Mouse (Mus musculus) stomach, embryonic 14.5 days (tissue): ENCODE measurements at regions not wholly inside any gene's neighbourhood (a gene's known extent, or its start where the extent isn't known, plus 50 kb on each side); places are given as distances from the start of the nearest gene placed in this dataset.

Source experiments
- ATAC-seq: fragments of 200-750 bp; cut with Nextera tagmentation; 2 replicates; pipeline ENCODE4 v1.8.0; 2017; ENCODE audit warnings: low read depth, moderate TSS enrichment; ENCODE audit not compliant: insufficient number of reproducible peaks, insufficient read depth, low FRiP score
- H3K27ac ChIP-seq: fragments of 300-500 bp; sonication (generic); 2 replicates; pipeline ENCODE4 v1.5.1; 2014; ENCODE audit warnings: mild to moderate bottlenecking, low read length, moderate library complexity, mixed read lengths
- H3K27me3 ChIP-seq: fragments of 300-500 bp; sonication (generic); 2 replicates; pipeline ENCODE4 v1.6.1; 2014; ENCODE audit warnings: low read length, control low read depth, mixed read lengths; ENCODE audit not compliant: control insufficient read depth, insufficient read depth
- H3K36me3 ChIP-seq: fragments of 300-500 bp; sonication (generic); 2 replicates; pipeline ENCODE4 v1.6.1; 2014; ENCODE audit warnings: mild to moderate bottlenecking, control low read depth, low read length, moderate library complexity, mixed read lengths; ENCODE audit not compliant: control insufficient read depth, insufficient read depth
- H3K4me1 ChIP-seq: fragments of 300-500 bp; sonication (generic); 2 replicates; pipeline ENCODE4 v1.6.1; 2014; ENCODE audit warnings: low read length, control low read depth, mixed read lengths; ENCODE audit not compliant: control insufficient read depth, insufficient read depth
- H3K4me2 ChIP-seq: fragments of 300-500 bp; sonication (generic); replicated peaks from 2 replicates; pipeline ENCODE4 v1.6.1; 2014; ENCODE audit warnings: low read depth, low read length, control low read depth
- H3K4me3 ChIP-seq: fragments of 300-500 bp; sonication (generic); 2 replicates; pipeline ENCODE4 v1.5.1; 2014; ENCODE audit warnings: low read depth, low read length, control low read depth
- H3K9ac ChIP-seq: fragments of 300-500 bp; sonication (generic); replicated peaks from 2 replicates; pipeline ENCODE4 v1.6.1; 2014; ENCODE audit warnings: low read depth, mild to moderate bottlenecking, control low read depth, low read length, moderate library complexity, mixed read lengths
- H3K9me3 ChIP-seq: fragments of 300-500 bp; sonication (generic); 2 replicates; pipeline ENCODE4 v1.6.1; 2016; ENCODE audit warnings: low read depth, low read length, control low read depth; ENCODE audit not compliant: control insufficient read depth
- WGBS: fragments of 180-500 bp; shearing (Covaris S2); extraction: QIAGEN DNeasy Blood & Tissue Kit; methylation state at CpG from one replicate; pipeline ENCODE4 v1.1.7; 2014; 5-methylcytosine and 5-hydroxymethylcytosine counted together

DNA sequence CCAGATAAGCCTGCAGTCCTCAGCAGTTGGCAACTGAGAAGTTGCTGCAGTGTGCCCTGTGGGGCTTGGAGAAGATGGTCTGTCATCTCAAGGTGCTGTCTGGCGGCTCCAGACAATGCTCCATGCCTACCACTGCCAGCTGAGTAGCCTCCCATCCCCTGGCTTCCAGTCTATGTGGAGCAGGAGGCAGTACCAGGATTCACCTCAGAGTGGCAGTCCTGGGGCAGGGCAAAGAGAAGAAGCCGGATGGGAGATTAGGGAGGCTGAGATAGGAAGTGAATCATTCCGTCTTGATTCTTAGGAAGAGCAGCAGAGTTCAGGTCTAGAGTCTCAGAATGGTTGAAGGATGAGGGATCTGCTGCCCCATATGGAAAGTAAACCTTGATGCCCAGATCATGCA, 198.1 kb upstream of the H2al1a start:
- Histone ChIP-seq H3K9ac (no peak overlapping the region), H3K4me3 (no peak overlapping the region), H3K36me3 (no peaks in the 10 kb centered on the region), H3K27me3 (no peaks in the 10 kb centered on the region), H3K27ac (no peak overlapping the region), H3K4me2 (no peak overlapping the region), H3K4me1 (no peaks in the 10 kb centered on the region), H3K9me3 (no peaks in the 10 kb centered on the region)
- WGBS: 49% methylated on average over 3 of the region's 3 CpGs
- no peak for ATAC-seq

DNA sequence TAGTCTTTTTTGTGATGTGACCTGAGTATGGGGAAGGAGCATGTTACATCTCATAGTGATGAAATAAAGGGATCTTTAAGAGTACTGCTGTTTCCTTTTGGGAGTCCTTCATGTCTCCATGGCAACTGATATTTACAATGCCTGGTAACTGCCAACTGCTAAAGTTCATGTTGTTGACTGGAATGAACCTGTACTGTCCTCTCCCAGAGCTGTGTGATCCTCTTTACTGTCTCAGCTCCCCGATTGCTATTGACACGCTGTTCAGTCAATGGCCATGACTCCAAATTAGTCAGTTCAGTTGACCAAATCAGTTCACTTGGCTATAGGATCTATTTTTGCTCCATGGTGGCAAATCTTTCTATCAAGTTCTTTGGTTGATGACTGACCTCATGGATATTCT, 167.8 kb upstream of the H2al1a start:
- H3K27ac ChIP-seq: no peak overlapping the region
- no peaks in the 10 kb centered on the region for H3K36me3 ChIP-seq
- no peaks in the 10 kb centered on the region for H3K9me3 ChIP-seq
- no peak for ATAC-seq
- no peak overlapping the region for H3K4me3 ChIP-seq
- no peaks in the 10 kb centered on the region for H3K4me1 ChIP-seq
- no peak overlapping the region for H3K4me2 ChIP-seq
- WGBS: 88% methylated on average over 2 of the region's 2 CpGs
- H3K9ac ChIP-seq: no peak overlapping the region
- no peaks in the 10 kb centered on the region for H3K27me3 ChIP-seq

DNA sequence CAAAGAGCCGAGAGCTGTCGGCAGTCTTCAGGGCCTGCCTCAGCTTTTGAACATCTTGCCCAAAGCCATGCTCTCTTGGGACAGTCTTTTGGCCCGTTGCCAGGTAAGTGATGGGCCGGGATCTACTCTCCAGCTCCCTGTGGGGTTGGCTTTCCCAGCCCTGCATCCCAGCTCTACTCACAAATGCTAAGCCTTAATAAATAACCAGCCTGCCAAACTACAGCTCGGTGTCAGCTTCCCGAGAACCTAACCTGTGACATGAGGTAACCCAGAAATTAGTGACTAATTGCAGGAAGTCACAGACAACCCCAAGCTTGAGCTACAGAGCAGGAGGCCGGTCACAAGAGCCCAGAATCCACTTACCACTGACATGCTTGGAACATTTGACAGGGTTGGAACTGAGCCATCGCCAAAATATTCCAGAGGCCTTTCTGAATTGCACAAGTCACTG, 159.1 kb upstream of the H2al1a start:
- no peaks in the 10 kb centered on the region for H3K4me1 ChIP-seq
- no peaks in the 10 kb centered on the region for H3K9me3 ChIP-seq
- 41% methylated on average over 8 of the region's 8 CpGs for WGBS
- H3K4me3 ChIP-seq: no peak overlapping the region
- H3K27ac ChIP-seq: no peak overlapping the region
- ATAC-seq: no peak
- H3K4me2 ChIP-seq: no peak overlapping the region
- no peaks in the 10 kb centered on the region for H3K27me3 ChIP-seq
- no peak overlapping the region for H3K9ac ChIP-seq
- H3K36me3 ChIP-seq: no peaks in the 10 kb centered on the region

DNA sequence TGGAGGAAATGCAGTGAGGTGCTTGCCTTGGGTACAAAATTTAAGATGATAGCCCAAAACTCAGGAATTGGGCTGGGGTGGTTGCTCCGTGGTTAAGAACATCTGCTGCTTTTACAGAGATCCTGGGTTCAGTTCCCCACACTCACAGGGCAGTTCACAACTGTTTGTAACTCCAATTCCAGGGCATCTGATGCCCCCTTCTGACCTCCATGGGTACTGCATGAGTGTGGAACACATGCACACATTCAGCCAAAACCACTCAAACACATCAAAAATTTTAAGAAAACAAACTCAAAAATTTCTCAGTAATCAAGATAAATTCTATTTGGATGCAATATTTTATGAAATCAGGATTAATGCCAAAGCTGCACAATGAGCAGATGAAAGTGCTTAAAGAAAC, 157.8 kb upstream of the H2al1a start:
- no peaks in the 10 kb centered on the region for H3K9me3 ChIP-seq
- H3K4me3 ChIP-seq: no peak overlapping the region
- no peak overlapping the region for H3K9ac ChIP-seq
- no peaks in the 10 kb centered on the region for H3K27me3 ChIP-seq
- no peaks in the 10 kb centered on the region for H3K36me3 ChIP-seq
- no peak overlapping the region for H3K27ac ChIP-seq
- 82% methylated on average over 1 of the region's 1 CpGs for WGBS
- H3K4me1 ChIP-seq: no peaks in the 10 kb centered on the region
- no peak overlapping the region for H3K4me2 ChIP-seq
- no peak for ATAC-seq

DNA sequence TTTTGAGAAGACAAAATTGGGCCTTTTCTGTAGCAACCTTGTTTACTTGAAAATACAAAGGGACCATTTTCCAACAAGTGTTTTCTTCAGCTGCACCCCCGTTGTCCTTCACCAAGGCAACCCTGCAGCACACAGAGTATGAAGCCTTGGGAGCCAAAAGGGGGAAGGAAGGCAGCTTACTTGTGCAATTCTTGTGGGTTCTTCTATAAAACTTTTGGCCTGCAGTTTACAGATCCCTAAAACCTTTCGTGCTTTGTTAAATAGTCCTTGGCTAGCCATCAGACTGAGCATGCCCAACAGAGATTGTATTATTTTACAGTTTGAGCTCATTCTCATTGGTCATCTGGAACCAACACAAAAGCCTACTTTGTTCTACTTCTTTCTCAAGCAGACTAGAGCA, 140.6 kb upstream of the H2al1a start:
- Histone ChIP-seq H3K27ac (no peak overlapping the region), H3K4me1 (no peaks in the 10 kb centered on the region), H3K36me3 (no peaks in the 10 kb centered on the region), H3K27me3 (no peaks in the 10 kb centered on the region), H3K9ac (no peak overlapping the region), H3K4me2 (no peak overlapping the region), H3K4me3 (no peak overlapping the region), H3K9me3 (no peaks in the 10 kb centered on the region)
- ATAC-seq: no peak
- WGBS: 82% methylated on average over 2 of the region's 2 CpGs

DNA sequence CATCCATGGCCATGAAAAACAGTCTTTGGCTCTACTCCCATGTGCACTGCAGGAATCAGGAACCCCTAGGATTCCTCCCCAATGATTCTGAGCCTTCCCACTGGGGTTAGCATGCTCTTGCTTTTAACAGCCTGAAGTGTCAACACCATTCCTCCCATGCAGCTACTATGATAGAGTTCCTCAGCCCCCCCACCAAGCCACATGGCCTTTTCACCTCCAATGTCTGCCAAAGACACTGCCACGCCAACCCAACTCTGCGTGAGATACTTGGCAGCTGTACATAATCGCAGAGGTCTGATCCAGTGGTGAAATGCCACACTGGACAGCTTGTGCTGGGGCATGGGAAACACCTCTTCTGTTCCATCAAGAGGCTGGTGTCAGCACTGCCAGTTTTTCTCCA, 128.6 kb upstream of the H2al1a start:
- H3K9me3 ChIP-seq: no peaks in the 10 kb centered on the region
- H3K36me3 ChIP-seq: no peaks in the 10 kb centered on the region
- no peak for ATAC-seq
- no peak overlapping the region for H3K4me3 ChIP-seq
- 86% methylated on average over 3 of the region's 3 CpGs for WGBS
- H3K27ac ChIP-seq: no peak overlapping the region
- H3K27me3 ChIP-seq: no peaks in the 10 kb centered on the region
- no peak overlapping the region for H3K4me2 ChIP-seq
- H3K9ac ChIP-seq: no peak overlapping the region
- no peaks in the 10 kb centered on the region for H3K4me1 ChIP-seq

DNA sequence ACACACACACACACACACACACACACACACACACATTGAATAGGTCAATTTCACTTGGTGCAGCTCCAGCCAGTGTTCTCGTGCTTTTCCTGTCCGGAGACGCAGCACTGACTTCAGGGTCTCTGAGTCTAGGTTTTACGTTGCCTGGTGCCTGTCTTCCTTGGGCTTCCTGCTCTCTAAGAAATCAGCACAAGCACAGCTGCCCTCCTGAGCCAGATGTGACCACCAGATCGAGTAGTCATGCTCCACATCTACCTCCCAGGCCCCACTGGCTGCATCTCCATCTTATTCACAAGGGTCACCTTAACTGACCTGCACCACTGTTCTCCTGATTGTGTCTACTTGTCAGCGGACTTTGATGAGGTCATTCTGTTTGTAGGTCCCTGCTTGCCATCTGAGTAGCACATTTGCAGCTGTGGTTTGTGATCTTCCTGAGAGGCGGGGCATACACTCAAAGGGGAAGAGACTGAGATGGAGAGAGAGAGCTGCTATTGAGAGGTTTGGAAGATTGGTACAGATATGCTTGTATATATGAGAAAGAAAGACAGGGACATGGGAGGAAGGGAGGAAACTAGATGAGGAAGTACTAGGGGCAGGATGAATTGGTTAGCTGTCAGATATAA, 118.8 kb upstream of the H2al1a start:
- Histone ChIP-seq H3K4me2 (no peak overlapping the region), H3K27me3 (no peaks in the 10 kb centered on the region), H3K4me3 (no peak overlapping the region), H3K9me3 (no peaks in the 10 kb centered on the region), H3K27ac (no peak overlapping the region), H3K36me3 (no peaks in the 10 kb centered on the region), H3K4me1 (no peaks in the 10 kb centered on the region), H3K9ac (no peak overlapping the region)
- no peak for ATAC-seq
- whole genome bisulfite sequencing: 56% methylated on average over 7 of the region's 7 CpGs

DNA sequence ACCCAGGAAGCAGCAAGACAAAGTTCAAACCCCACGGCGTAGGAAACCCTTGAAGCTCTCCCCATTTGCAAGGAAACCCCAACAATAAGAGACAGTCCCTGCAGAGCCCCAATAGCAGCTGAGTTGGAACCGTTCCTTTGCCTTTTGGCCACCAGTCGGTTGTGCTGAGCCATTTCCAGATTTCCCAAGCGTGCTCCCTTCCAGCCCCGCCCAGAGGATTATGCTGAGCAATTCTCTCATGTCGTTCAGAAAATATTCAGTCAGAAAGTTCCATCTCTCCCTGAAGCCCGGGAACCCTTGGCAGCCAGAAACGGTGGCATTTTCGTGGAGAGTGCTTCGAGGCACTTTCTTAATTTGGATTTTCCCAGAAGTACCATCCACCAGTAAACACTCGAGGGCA, 117.2 kb upstream of the H2al1a start:
- WGBS: 78% methylated on average over 12 of the region's 12 CpGs
- H3K27ac ChIP-seq: no peak overlapping the region
- H3K36me3 ChIP-seq: no peaks in the 10 kb centered on the region
- ATAC-seq: no peak
- H3K9ac ChIP-seq: no peak overlapping the region
- H3K4me1 ChIP-seq: no peaks in the 10 kb centered on the region
- H3K4me3 ChIP-seq: no peak overlapping the region
- no peaks in the 10 kb centered on the region for H3K9me3 ChIP-seq
- no peaks in the 10 kb centered on the region for H3K27me3 ChIP-seq
- H3K4me2 ChIP-seq: no peak overlapping the region

DNA sequence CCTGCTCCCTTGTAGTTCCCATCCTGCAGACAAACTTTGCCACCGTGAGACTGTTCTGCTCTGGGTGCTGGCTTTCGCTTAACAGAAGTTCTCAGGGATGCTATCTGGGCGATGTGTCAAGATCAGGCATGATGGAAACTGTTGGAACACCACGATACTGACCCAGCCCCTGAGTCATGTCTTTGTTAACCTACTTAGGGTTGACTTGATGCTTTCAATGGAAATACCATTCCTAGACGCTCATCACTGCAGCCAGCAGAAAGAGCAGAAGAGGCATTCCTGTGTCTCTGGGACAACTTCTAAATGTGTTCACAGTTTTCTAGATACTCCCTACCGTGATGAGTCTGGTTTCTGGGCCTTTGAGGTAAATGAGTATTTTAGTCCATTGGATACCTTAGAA, 108.2 kb upstream of the H2al1a start:
- Histone ChIP-seq H3K27ac (no peak overlapping the region), H3K4me3 (no peak overlapping the region), H3K9me3 (no peaks in the 10 kb centered on the region), H3K27me3 (no peaks in the 10 kb centered on the region), H3K4me2 (no peak overlapping the region), H3K36me3 (no peaks in the 10 kb centered on the region), H3K4me1 (no peaks in the 10 kb centered on the region), H3K9ac (no peak overlapping the region)
- WGBS: 90% methylated on average over 6 of the region's 6 CpGs
- no peak for ATAC-seq
